Mouse (Mus musculus) bone marrow, adult 2 months (tissue): ENCODE results near the gene Mief1.

Experiments
- CTCF ChIP-seq: fragments of 200-500 bp; IDR thresholded peaks from 2 replicates; pipeline ENCODE4 v1.5.1; 2011; ENCODE audit warnings: low read length, control low read depth; ENCODE audit not compliant: control insufficient read depth, insufficient read depth
- POLR2A ChIP-seq: fragments of 200-500 bp; IDR thresholded peaks from 2 replicates; pipeline ENCODE4 v1.6.1; 2011; ENCODE audit warnings: low read depth, mild to moderate bottlenecking, control low read depth, low read length, borderline replicate concordance; ENCODE audit not compliant: control insufficient read depth

DNA sequence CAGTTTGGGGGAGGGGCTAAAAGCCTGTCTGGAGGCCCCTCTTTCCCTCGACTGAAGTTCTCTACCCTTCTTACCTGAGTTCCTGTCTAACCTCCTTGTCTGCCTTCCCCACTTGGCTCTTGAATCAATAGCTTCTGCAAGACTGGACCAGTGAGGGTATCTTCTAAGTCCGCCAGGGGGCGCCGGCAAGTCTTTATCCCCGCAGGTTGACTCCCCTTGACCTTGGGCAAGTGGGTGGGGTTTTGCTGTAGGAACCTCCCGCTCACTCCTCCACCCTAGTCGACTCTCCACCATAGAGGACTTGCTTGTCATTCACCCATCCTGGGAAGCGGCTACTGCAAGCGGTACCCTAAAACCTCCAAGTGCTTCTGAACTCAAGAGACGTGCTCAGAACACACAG lies 55.6 kb downstream of the Mief1 start:
- peak; percentile 68 for TF ChIP-seq CTCF
- no peak for TF ChIP-seq POLR2A
